Mouse (Mus musculus) intestine, embryonic 16.5 days (tissue): ENCODE measurements around the gene Bco2. TPM values are rescaled to one million over a fixed set of nuclear protein-coding genes. Genes with fewer than 3 reads are reported as not detected.

Experiments used
- ATAC-seq: fragments of 200-750 bp; cut with Nextera tagmentation; 2 replicates; pipeline ENCODE4 v1.8.0; 2017; ENCODE audit warnings: moderate TSS enrichment, moderate library complexity
- H3K27ac ChIP-seq: fragments of 300-500 bp; sonication (generic); 2 replicates; pipeline ENCODE4 v1.5.1; 2014; ENCODE audit warnings: mild to moderate bottlenecking, low read length
- H3K27me3 ChIP-seq: fragments of 300-500 bp; sonication (generic); replicated peaks from 2 replicates; pipeline ENCODE4 v1.6.1; 2014; ENCODE audit warnings: low read length, control low read depth, mixed read lengths; ENCODE audit not compliant: control insufficient read depth, insufficient read depth
- H3K36me3 ChIP-seq: fragments of 300-500 bp; sonication (generic); 2 replicates; pipeline ENCODE4 v1.6.1; 2014; ENCODE audit warnings: low read length, control low read depth; ENCODE audit not compliant: control insufficient read depth, insufficient read depth
- H3K4me1 ChIP-seq: fragments of 300-500 bp; sonication (generic); 2 replicates; pipeline ENCODE4 v1.6.1; 2014; ENCODE audit warnings: low read length, control low read depth, mixed read lengths; ENCODE audit not compliant: control insufficient read depth, insufficient read depth
- H3K4me2 ChIP-seq: fragments of 300-500 bp; sonication (generic); 2 replicates; pipeline ENCODE4 v1.6.1; 2014; ENCODE audit warnings: low read depth, low read length, control low read depth
- H3K4me3 ChIP-seq: fragments of 300-500 bp; sonication (generic); 2 replicates; pipeline ENCODE4 v1.5.1; 2014; ENCODE audit warnings: mild to moderate bottlenecking, low read length
- H3K9ac ChIP-seq: fragments of 300-500 bp; sonication (generic); 2 replicates; pipeline ENCODE4 v1.6.1; 2014; ENCODE audit warnings: low read depth, low read length
- H3K9me3 ChIP-seq: fragments of 300-500 bp; sonication (generic); 2 replicates; pipeline ENCODE4 v1.6.1; 2016; ENCODE audit warnings: low read length, control low read depth; ENCODE audit not compliant: control insufficient read depth
- WGBS: fragments of 180-500 bp; shearing (Covaris S2); extraction: QIAGEN DNeasy Blood & Tissue Kit; methylation state at CpG from one replicate; pipeline ENCODE4 v1.1.7; 2014; 5-methylcytosine and 5-hydroxymethylcytosine counted together
- polyA plus RNA-seq: library from polyadenylated mRNA; unstranded; fragments of >200 nt; fragmentation: Nextera tagmentation; extraction: Ambion mirVana; gene quantifications from 2 replicates; pipeline ENCODE4 v1.2.1, GENCODE M21; 2015

Gene Bco2
- polyA plus RNA-seq, 1 experiment from 2014 or later, result 7.6 TPM

GRCm38 (mm10) chr9:50592955-50593354 is 38.0 kb upstream of the Bco2 start:
- Histone ChIP-seq H3K4me2 (no peak overlapping the region), H3K9ac (no peak overlapping the region), H3K4me3 (no peak overlapping the region), H3K4me1 (peaks cover 3% of the 10 kb centered on the region; the same call in 1 of the 2 replicates), H3K36me3 (peaks cover 16% of the 10 kb centered on the region), H3K27ac (no peak overlapping the region), H3K9me3 (no peaks in the 10 kb centered on the region), H3K27me3 (no peaks in the 10 kb centered on the region)
- ATAC-seq, result no peak
- 88% methylated on average over 9 of the region's 9 CpGs for WGBS

- WGBS, result 73% methylated on average over 10 of the region's 10 CpGs
- Histone ChIP-seq H3K27ac (no peak overlapping the region), H3K4me1 (peaks cover 3% of the 10 kb centered on the region; the same call in 1 of the 2 replicates), H3K4me2 (no peak overlapping the region), H3K9ac (no peak overlapping the region), H3K27me3 (no peaks in the 10 kb centered on the region), H3K4me3 (no peak overlapping the region), H3K9me3 (no peaks in the 10 kb centered on the region), H3K36me3 (peaks cover 3% of the 10 kb centered on the region; the same call in 1 of the 2 replicates)
- no peak for ATAC-seq
Measured at GRCm38 (mm10) chr9:50590856-50591518, 36.0 kb upstream of the Bco2 start.

- Histone ChIP-seq H3K36me3 (no peaks in the 10 kb centered on the region), H3K4me1 (no peaks in the 10 kb centered on the region; the same call in 1 of the 2 replicates), H3K9ac (no peak overlapping the region), H3K4me3 (no peak overlapping the region), H3K27ac (peak overlapping the region; percentile 69), H3K9me3 (no peaks in the 10 kb centered on the region), H3K4me2 (no peak overlapping the region), H3K27me3 (no peaks in the 10 kb centered on the region)
- 59% methylated on average over 4 of the region's 4 CpGs for WGBS
- ATAC-seq, result peak; percentile 91
Measured at GRCm38 (mm10) chr9:50586955-50587354, 32.0 kb upstream of the Bco2 start.

GRCm38 (mm10) chr9:50585145-50585818 is 30.3 kb upstream of the Bco2 start:
- ATAC-seq, result peak; percentile 72
- Histone ChIP-seq H3K36me3 (no peaks in the 10 kb centered on the region), H3K9me3 (no peaks in the 10 kb centered on the region), H3K27ac (peak overlapping the region; percentile 62), H3K4me3 (no peak overlapping the region), H3K4me2 (no peak overlapping the region), H3K9ac (no peak overlapping the region), H3K4me1 (no peaks in the 10 kb centered on the region; the same call in 1 of the 2 replicates), H3K27me3 (no peaks in the 10 kb centered on the region)
- WGBS, result 72% methylated on average over 6 of the region's 6 CpGs

GRCm38 (mm10) chr9:50580370-50580769 is 25.4 kb upstream of the Bco2 start:
- 40% methylated on average over 4 of the region's 4 CpGs for WGBS
- H3K36me3 ChIP-seq, result no peaks in the 10 kb centered on the region
- no peak overlapping the region for H3K9ac ChIP-seq
- ATAC-seq, result no peak
- no peak overlapping the region for H3K4me2 ChIP-seq
- no peaks in the 10 kb centered on the region for H3K27me3 ChIP-seq
- H3K4me3 ChIP-seq, result no peak overlapping the region
- no peaks in the 10 kb centered on the region; the same call in 1 of the 2 replicates for H3K4me1 ChIP-seq
- H3K9me3 ChIP-seq, result no peaks in the 10 kb centered on the region
- no peak overlapping the region for H3K27ac ChIP-seq

- Histone ChIP-seq H3K4me2 (no peak overlapping the region), H3K27me3 (no peaks in the 10 kb centered on the region), H3K27ac (no peak overlapping the region), H3K36me3 (no peaks in the 10 kb centered on the region), H3K9ac (no peak overlapping the region), H3K9me3 (no peaks in the 10 kb centered on the region), H3K4me3 (no peak overlapping the region), H3K4me1 (no peaks in the 10 kb centered on the region)
- peak; percentile 67 for ATAC-seq
- 68% methylated on average over 10 of the region's 10 CpGs for WGBS
Measured at GRCm38 (mm10) chr9:50569599-50570525, 14.9 kb upstream of the Bco2 start.

GRCm38 (mm10) chr9:50567881-50568280 is 12.9 kb upstream of the Bco2 start:
- H3K27ac ChIP-seq, result no peak overlapping the region
- H3K4me3 ChIP-seq, result no peak overlapping the region
- WGBS, result 84% methylated on average over 2 of the region's 2 CpGs
- no peak for ATAC-seq
- no peak overlapping the region for H3K4me2 ChIP-seq
- H3K9me3 ChIP-seq, result no peaks in the 10 kb centered on the region
- H3K4me1 ChIP-seq, result no peaks in the 10 kb centered on the region
- no peak overlapping the region for H3K9ac ChIP-seq
- H3K36me3 ChIP-seq, result no peaks in the 10 kb centered on the region
- H3K27me3 ChIP-seq, result no peaks in the 10 kb centered on the region

- Histone ChIP-seq H3K4me3 (no peak overlapping the region), H3K27me3 (no peaks in the 10 kb centered on the region), H3K9me3 (no peaks in the 10 kb centered on the region), H3K36me3 (no peaks in the 10 kb centered on the region), H3K9ac (no peak overlapping the region), H3K4me1 (no peaks in the 10 kb centered on the region), H3K27ac (no peak overlapping the region), H3K4me2 (no peak overlapping the region)
- ATAC-seq, result no peak
- 89% methylated on average over 4 of the region's 4 CpGs for WGBS
Measured at GRCm38 (mm10) chr9:50567372-50567771, 12.4 kb upstream of the Bco2 start.

- no peak overlapping the region for H3K4me3 ChIP-seq
- no peaks in the 10 kb centered on the region for H3K4me1 ChIP-seq
- H3K9ac ChIP-seq, result peak overlapping the region; percentile 3; the same call in 1 of the 2 replicates
- no peak overlapping the region for H3K4me2 ChIP-seq
- ATAC-seq, result no peak
- H3K9me3 ChIP-seq, result no peaks in the 10 kb centered on the region; the same call in 1 of the 2 replicates
- no peaks in the 10 kb centered on the region for H3K36me3 ChIP-seq
- no peaks in the 10 kb centered on the region for H3K27me3 ChIP-seq
- 51% methylated on average over 4 of the region's 4 CpGs for WGBS
- no peak overlapping the region; the same call in 1 of the 2 replicates for H3K27ac ChIP-seq
Measured at GRCm38 (mm10) chr9:50565940-50566339, 11.0 kb upstream of the Bco2 start.
